Comparison of ENCODE assay signal across 10 mouse cellular contexts in the genomic region with DNA sequence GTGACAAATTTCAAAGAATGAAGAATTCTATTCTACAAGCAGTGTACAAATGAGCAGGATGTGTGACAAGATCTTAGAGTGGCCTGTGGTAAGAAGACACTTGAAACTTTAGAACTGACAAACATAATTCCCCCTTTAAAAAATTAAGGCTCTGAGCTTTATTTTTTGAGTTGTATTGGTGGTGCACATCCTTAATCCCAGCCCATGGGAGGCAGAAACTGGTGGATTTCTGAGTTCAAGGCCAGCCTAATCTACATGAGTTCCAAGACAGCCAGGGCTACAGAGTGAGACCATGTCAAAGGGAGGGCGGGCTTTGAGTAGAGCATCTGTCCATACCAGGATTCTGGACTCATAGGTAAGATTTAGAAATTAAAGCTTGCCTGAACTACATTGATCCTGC. TPM values are rescaled to one million over a fixed set of nuclear protein-coding genes. Genes with fewer than 3 reads are reported as not detected.
DNase-seq lines count a peak whose midpoint lies in the region; ATAC-seq and TF ChIP-seq lines count a peak whose summit lies in the region.
"Had no signal": no experiment of that assay in that cellular context is flagged by ENCODE, and none has a peak within 500 bp of the region (broad histone marks: within the 10 kb centered on the region; RNA-seq: fewer than 3 reads in every experiment).

No protein-coding gene starts in this region.

- no peak for TF ChIP-seq EP300 in heart, postnatal 0 days (IDR thresholded peaks at IDR 0.05; ENCODE audit: low read depth)

- H3K36me3 ChIP-seq in heart, postnatal 0 days (replicated peaks; ENCODE audit: control insufficient read depth, insufficient read depth, low read length) = no peaks in the 10 kb centered on the region
- H3K36me3 ChIP-seq in hindbrain, postnatal 0 days (ENCODE audit: insufficient read depth, low read length) = no peaks in the 10 kb centered on the region
- H3K36me3 ChIP-seq in midbrain, postnatal 0 days (ENCODE audit: insufficient read depth, low read length) = no peaks in the 10 kb centered on the region

- H3K4me3 ChIP-seq in heart, postnatal 0 days (ENCODE audit: low read depth, low read length) = 0 out of 2 replicates have a peak overlapping the region, but pooled peaks have one; percentile 94
- peak overlapping the region; percentile 6 for H3K4me3 ChIP-seq in bone marrow, adult 2 months (replicated peaks; ENCODE audit: control insufficient read depth, low read depth, low read length)
- 0 out of 2 replicates have a peak overlapping the region, but pooled peaks have one; percentile 84 for H3K4me3 ChIP-seq in hindbrain, postnatal 0 days (ENCODE audit: low read length)
- no peak overlapping the region for H3K4me3 ChIP-seq in midbrain, postnatal 0 days (ENCODE audit: low read depth, low read length)

- no peaks in the 10 kb centered on the region for H3K9me3 ChIP-seq in heart, postnatal 0 days (replicated peaks; ENCODE audit: control insufficient read depth, low read length)
- no peaks in the 10 kb centered on the region for H3K9me3 ChIP-seq in hindbrain, postnatal 0 days (ENCODE audit: low read length)
- H3K9me3 ChIP-seq in midbrain, postnatal 0 days (ENCODE audit: low read length) = no peaks in the 10 kb centered on the region

- no peak overlapping the region for H3K27ac ChIP-seq in heart, postnatal 0 days (ENCODE audit: low read depth)
- 0 out of 2 replicates have a peak overlapping the region, but pooled peaks have one; percentile 28 for H3K27ac ChIP-seq in bone marrow, adult 2 months (ENCODE audit: control insufficient read depth, insufficient read depth, low read depth, low read length, poor library complexity)
- no peak overlapping the region for H3K27ac ChIP-seq in hindbrain, postnatal 0 days
- H3K27ac ChIP-seq in midbrain, postnatal 0 days (ENCODE audit: low read depth, low read length) = no peak overlapping the region

- TF ChIP-seq CTCF in heart, postnatal 0 days (IDR thresholded peaks at IDR 0.05; ENCODE audit: low read depth) = no peak
- TF ChIP-seq CTCF in bone marrow, adult 2 months (IDR thresholded peaks at IDR 0.05; ENCODE audit: control insufficient read depth, insufficient read depth, low read length) = no peak
- no peak for TF ChIP-seq CTCF in hindbrain, postnatal 0 days (IDR thresholded peaks at IDR 0.05; ENCODE audit: low read depth)
- no peak for TF ChIP-seq CTCF in midbrain, postnatal 0 days (IDR thresholded peaks at IDR 0.05)

- H3K4me1 ChIP-seq in heart, postnatal 0 days (ENCODE audit: control insufficient read depth, insufficient read depth) = peaks cover 23% of the 10 kb centered on the region
- H3K4me1 ChIP-seq in bone marrow, adult 2 months (ENCODE audit: control insufficient read depth, insufficient read depth, low read length) = peaks cover 6% of the 10 kb centered on the region
- H3K4me1 ChIP-seq in hindbrain, postnatal 0 days (ENCODE audit: insufficient read depth, low read length) = peaks cover 13% of the 10 kb centered on the region
- H3K4me1 ChIP-seq in midbrain, postnatal 0 days (ENCODE audit: insufficient read depth, low read length) = peaks cover 11% of the 10 kb centered on the region; the same call in 1 of the 2 replicates

- no peak overlapping the region for H3K9ac ChIP-seq in heart, postnatal 0 days (replicated peaks; ENCODE audit: low read depth, low read length)
- H3K9ac ChIP-seq in hindbrain, postnatal 0 days (replicated peaks; ENCODE audit: low read length) = no peak overlapping the region
- H3K9ac ChIP-seq in midbrain, postnatal 0 days (replicated peaks; ENCODE audit: low read length, poor library complexity, severe bottlenecking) = no peak overlapping the region

- no peak for TF ChIP-seq POLR2A in bone marrow, adult 2 months (IDR thresholded peaks at IDR 0.05; ENCODE audit: borderline replicate concordance, control insufficient read depth, low read depth, low read length)

- H3K4me2 ChIP-seq in heart, postnatal 0 days (ENCODE audit: low read depth, low read length) = peak overlapping the region; percentile 74; the same call in 1 of the 2 replicates
- peak overlapping the region; percentile 78; the same call in 1 of the 2 replicates for H3K4me2 ChIP-seq in hindbrain, postnatal 0 days (ENCODE audit: low read depth, low read length)
- 0 out of 2 replicates have a peak overlapping the region, but pooled peaks have one; percentile 81 for H3K4me2 ChIP-seq in midbrain, postnatal 0 days (ENCODE audit: low read depth, low read length, poor library complexity, severe bottlenecking)

- no peaks in the 10 kb centered on the region for H3K27me3 ChIP-seq in heart, postnatal 0 days (ENCODE audit: control insufficient read depth, insufficient read depth, low read length)
- no peaks in the 10 kb centered on the region for H3K27me3 ChIP-seq in hindbrain, postnatal 0 days (ENCODE audit: insufficient read depth, low read length)
- H3K27me3 ChIP-seq in midbrain, postnatal 0 days (ENCODE audit: insufficient read depth, low read length) = no peaks in the 10 kb centered on the region
- H3K27me3 ChIP-seq: Patski had no signal

- 89% methylated on average over 1 of the region's 1 CpGs for WGBS in heart, postnatal 0 days
- WGBS in bone marrow, adult 2 months = 29% methylated on average over 1 of the region's 1 CpGs
- WGBS in hindbrain, postnatal 0 days = 88% methylated on average over 1 of the region's 1 CpGs
- 93% methylated on average over 1 of the region's 1 CpGs for WGBS in midbrain, postnatal 0 days

- no peak for ATAC-seq in heart, postnatal 0 days (ENCODE audit: insufficient read depth, low read depth)
- ATAC-seq in hindbrain, postnatal 0 days = no peak
- no peak for ATAC-seq in midbrain, postnatal 0 days (ENCODE audit: low FRiP score)
- no peak for ATAC-seq in monocyte, adult 5-6 weeks (replicated peaks; ENCODE audit: insufficient number of reproducible peaks, low FRiP score, low TSS enrichment, poor library complexity, severe bottlenecking)
- ATAC-seq: Patski had no signal

- DNase-seq in heart, postnatal 0 days (ENCODE audit: low spot score) = no peak
- no peak for DNase-seq in heart, adult 11 months
- no peak for DNase-seq in hindbrain, postnatal 0 days (ENCODE audit: low spot score)
- no peak for DNase-seq in midbrain, postnatal 0 days (ENCODE audit: low spot score)
- DNase-seq in cerebellum, adult 11 months = no peak
- no peak for DNase-seq in urinary bladder, postnatal 10 days (ENCODE audit: low spot score)
- DNase-seq: kidney, postnatal 36 days had no signal

RNA-seq across cellular contexts. Expression of a gene that starts 30.7 kb away (rescaled TPM):
- 55.0 and 62.5 TPM in 2 replicates for total RNA-seq in heart, postnatal 0 days (2014; rRNA removed; ENCODE audit: low replicate concordance)
- polyA plus RNA-seq in heart, postnatal 0 days (2015; fragmentation: Nextera tagmentation; extraction: Ambion mirVana) = 42.4 and 42.9 TPM in 2 replicates
- polyA plus RNA-seq in bone marrow, adult 2 months (2011; ENCODE audit: insufficient read depth, insufficient read length, low replicate concordance, missing spikeins) = 21.1 and 30.2 TPM in 2 replicates
- total RNA-seq in hindbrain, postnatal 0 days (2014; rRNA removed) = 40.9 and 41.8 TPM in 2 replicates
- 30.8 and 32.2 TPM in 2 replicates for polyA plus RNA-seq in hindbrain, postnatal 0 days (2015; fragmentation: Nextera tagmentation; extraction: Ambion mirVana)
- total RNA-seq in midbrain, postnatal 0 days (2014; rRNA removed) = 39.0 and 42.5 TPM in 2 replicates
- 25.3 and 26.6 TPM in 2 replicates for polyA plus RNA-seq in midbrain, postnatal 0 days (2015; fragmentation: Nextera tagmentation; extraction: Ambion mirVana)
- 117 to 140 TPM (median 127 TPM) in 3 replicates for total RNA-seq in monocyte, adult 5-6 weeks (2017)

RNA-seq across cellular contexts. Expression of a gene that starts 56.3 kb away (rescaled TPM):
- not detected in 2 replicates for total RNA-seq in heart, postnatal 0 days (2014; rRNA removed; ENCODE audit: low replicate concordance)
- polyA plus RNA-seq in heart, postnatal 0 days (2015; fragmentation: Nextera tagmentation; extraction: Ambion mirVana) = 0.03 and 0.10 TPM in 2 replicates
- not detected in 2 replicates for polyA plus RNA-seq in bone marrow, adult 2 months (2011; ENCODE audit: insufficient read depth, insufficient read length, low replicate concordance, missing spikeins)
- total RNA-seq in hindbrain, postnatal 0 days (2014; rRNA removed) = 37.5 and 44.4 TPM in 2 replicates
- polyA plus RNA-seq in hindbrain, postnatal 0 days (2015; fragmentation: Nextera tagmentation; extraction: Ambion mirVana) = 15.2 and 16.3 TPM in 2 replicates
- total RNA-seq in midbrain, postnatal 0 days (2014; rRNA removed) = 32.2 and 40.4 TPM in 2 replicates
- polyA plus RNA-seq in midbrain, postnatal 0 days (2015; fragmentation: Nextera tagmentation; extraction: Ambion mirVana) = 21.1 and 24.3 TPM in 2 replicates
- 0.11 to 1.6 TPM (median 0.48 TPM) in 3 replicates for total RNA-seq in monocyte, adult 5-6 weeks (2017)

Comparison
In these comparisons a context has a peak if more than half of its experiments do, and no peak if none do; other contexts are left out.
1. RNA of a gene that starts 56.3 kb away (total RNA-seq): 37.5 to 44.4 TPM in hindbrain, postnatal 0 days and 32.2 to 40.4 TPM in midbrain, postnatal 0 days; 0.11 to 1.6 TPM in monocyte, adult 5-6 weeks and not detected in heart, postnatal 0 days; every median in the first group is over 10 times any median in the second.
2. Peak in every context shown above with its lines, with median percentiles within 50 percentile points of each other: H3K4me2 ChIP-seq.